Mouse (Mus musculus): ENCODE measurements at regions not wholly inside any gene's neighbourhood (a gene's known extent, or its start where the extent isn't known, plus 50 kb on each side); places are given as distances from the start of the nearest gene placed in this dataset.

DNA sequence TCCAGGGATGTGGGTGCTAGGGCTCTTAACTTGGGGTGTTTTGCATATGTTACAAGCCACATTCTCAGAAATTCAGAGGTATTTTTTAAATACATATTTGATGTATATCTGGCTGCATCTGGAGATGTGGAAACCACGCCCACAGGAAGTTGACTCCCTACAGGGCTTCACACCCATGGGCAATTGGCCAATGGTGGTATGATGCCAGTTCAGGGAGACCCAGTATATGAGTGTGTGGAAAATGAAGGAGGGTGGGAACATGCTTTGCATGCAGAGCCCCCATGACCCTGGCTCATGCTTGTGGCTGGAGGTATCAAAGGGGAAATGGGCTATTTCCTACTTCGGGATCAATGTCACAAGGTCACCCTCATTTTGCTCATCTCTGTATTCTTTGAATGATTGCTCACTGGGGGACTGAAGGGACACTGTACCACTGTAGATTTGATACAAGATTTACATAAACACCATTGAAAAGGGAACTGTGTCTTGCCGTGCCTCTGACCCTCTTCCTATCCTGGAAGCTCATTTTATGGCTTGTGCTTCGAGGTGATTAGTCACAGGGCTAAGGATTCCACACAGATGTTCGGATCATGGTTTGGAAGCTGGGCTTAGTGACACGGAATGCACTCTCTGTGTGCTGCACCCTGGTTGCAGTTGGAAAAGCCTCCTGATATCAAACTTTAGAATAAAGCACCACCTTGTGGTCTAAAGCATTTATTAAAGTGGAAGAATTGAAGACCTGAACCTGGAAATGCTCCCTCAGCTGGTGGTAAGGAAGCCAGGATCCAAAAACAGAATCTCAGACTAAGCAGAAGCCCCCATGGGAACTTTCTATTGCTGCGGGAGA, 56.8 kb upstream of the Edn1 start:
- 38% methylated on average over 7 of the region's 7 CpGs for WGBS
- ATAC-seq = peak; percentile 76
- no peaks in the 10 kb centered on the region for H3K9me3 ChIP-seq (replicated peaks; ENCODE audit: control insufficient read depth, low read length, poor library complexity, severe bottlenecking)
- H3K9ac ChIP-seq (ENCODE audit: low read depth, low read length) = 0 out of 2 replicates have a peak overlapping the region, but pooled peaks have one; percentile 31
- H3K27me3 ChIP-seq (ENCODE audit: control insufficient read depth, insufficient read depth, low read depth, low read length) = no peaks in the 10 kb centered on the region
- no peak overlapping the region for H3K4me2 ChIP-seq (ENCODE audit: low read length)
- no peak overlapping the region for H3K4me3 ChIP-seq (ENCODE audit: low read depth, low read length)
- no peaks in the 10 kb centered on the region for H3K36me3 ChIP-seq (ENCODE audit: control insufficient read depth, insufficient read depth, low read length)
- no peak overlapping the region for H3K27ac ChIP-seq (ENCODE audit: low read length)
- H3K4me1 ChIP-seq (ENCODE audit: control insufficient read depth, insufficient read depth, low read length) = no peaks in the 10 kb centered on the region; the same call in 1 of the 2 replicates

DNA sequence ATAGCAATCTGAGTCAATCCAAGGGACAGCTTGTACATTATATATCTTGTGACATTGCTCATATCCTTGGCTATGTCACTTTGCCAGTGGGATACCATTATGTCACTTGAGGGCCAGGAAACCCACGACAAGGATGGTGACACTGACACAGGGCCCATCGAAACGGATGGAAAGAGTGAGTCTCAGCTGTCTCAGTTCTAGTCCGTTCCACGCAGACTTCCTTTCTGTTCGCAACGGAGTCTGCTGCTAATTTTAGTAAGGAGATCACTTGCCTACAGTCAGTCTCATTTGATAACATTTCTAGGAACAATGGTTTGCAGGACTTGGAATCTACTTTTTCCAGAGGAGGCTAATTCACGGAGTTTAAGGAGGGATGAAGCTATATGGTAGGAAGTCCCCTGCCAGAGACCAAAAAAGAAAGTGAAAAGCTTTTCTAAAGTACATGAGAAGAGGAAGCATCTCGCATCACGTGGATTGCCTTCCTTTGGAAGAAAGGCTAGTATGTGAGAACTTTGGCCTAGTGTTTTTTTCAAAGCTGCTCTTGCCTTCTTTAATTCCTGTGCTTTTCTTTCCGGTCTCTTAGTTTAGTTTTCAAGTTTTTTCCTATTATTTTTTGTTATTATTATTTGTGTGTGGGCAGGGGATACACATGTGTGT, 55.4 kb upstream of the Edn1 start:
- Histone ChIP-seq H3K9me3 (replicated peaks; ENCODE audit: control insufficient read depth, low read length, poor library complexity, severe bottlenecking) (no peaks in the 10 kb centered on the region), H3K4me3 (ENCODE audit: low read depth, low read length) (no peak overlapping the region), H3K36me3 (ENCODE audit: control insufficient read depth, insufficient read depth, low read length) (no peaks in the 10 kb centered on the region), H3K4me1 (ENCODE audit: control insufficient read depth, insufficient read depth, low read length) (no peaks in the 10 kb centered on the region; the same call in 1 of the 2 replicates), H3K9ac (ENCODE audit: low read depth, low read length) (no peak overlapping the region), H3K27ac (ENCODE audit: low read length) (no peak overlapping the region), H3K27me3 (ENCODE audit: control insufficient read depth, insufficient read depth, low read depth, low read length) (no peaks in the 10 kb centered on the region), H3K4me2 (ENCODE audit: low read length) (no peak overlapping the region)
- WGBS = 85% methylated on average over 11 of the region's 11 CpGs
- no peak for ATAC-seq
